25 mouse cellular contexts compared by ENCODE assay signal in the genomic region with DNA sequence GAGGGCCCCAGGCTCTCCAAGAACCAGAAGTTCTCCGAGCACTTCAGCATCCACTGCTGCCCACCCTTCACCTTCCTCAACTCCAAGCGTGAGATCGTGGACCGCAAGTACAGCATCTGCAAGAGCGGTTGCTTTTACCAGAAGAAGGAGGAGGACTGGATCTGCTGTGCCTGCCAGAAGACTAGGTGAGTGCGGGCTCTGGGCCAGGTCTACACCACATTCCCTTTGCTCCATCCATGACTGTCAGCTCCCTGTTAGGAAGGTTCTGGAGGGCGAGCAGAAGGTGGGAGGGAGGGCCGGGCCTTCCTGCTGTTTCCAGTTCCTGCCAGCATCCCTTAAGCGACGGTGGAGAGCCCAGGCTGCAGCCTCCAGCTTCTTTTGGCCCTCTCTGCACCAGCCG. TPM values are rescaled to one million over a fixed set of nuclear protein-coding genes. Genes with fewer than 3 reads are reported as not detected.
DNase-seq lines count a peak whose midpoint lies in the region; TF ChIP-seq lines count a peak whose summit lies in the region.
"Had no signal": no experiment of that assay in that cellular context is flagged by ENCODE, and none has a peak within 500 bp of the region (broad histone marks: within the 10 kb centered on the region; RNA-seq: fewer than 3 reads in every experiment).

No protein-coding gene starts in this region.

- H3K4me3 ChIP-seq in ES-Bruce4 (ENCODE audit: low read depth, low read length): peak overlapping the region; percentile 40
- H3K4me3 ChIP-seq: gastrocnemius, adult 2 months; hindbrain, embryonic 12.5 days; hindbrain, embryonic 15.5 days had no signal

- no peaks in the 10 kb centered on the region for H3K36me3 ChIP-seq in ES-Bruce4 (ENCODE audit: control insufficient read depth, insufficient read depth, low read length, poor library complexity, severe bottlenecking)
- H3K36me3 ChIP-seq: G1E; hindbrain, embryonic 12.5 days; hindbrain, embryonic 15.5 days had no signal

- TF ChIP-seq CTCF in ES-Bruce4 (IDR thresholded peaks at IDR 0.05; ENCODE audit: low read depth, low read length): no peak

- no peaks in the 10 kb centered on the region for H3K9me3 ChIP-seq in ES-Bruce4 (replicated peaks; ENCODE audit: control insufficient read depth, insufficient read depth, low read length, poor library complexity, severe bottlenecking)
- H3K9me3 ChIP-seq: hindbrain, embryonic 15.5 days had no signal

- no peak for TF ChIP-seq POLR2A in ES-Bruce4 (IDR thresholded peaks at IDR 0.05; ENCODE audit: insufficient read depth, low read length)

- intact Hi-C loops in left cerebral cortex, postnatal 4 days (cut with DNase I): no loop called here

- H3K9ac ChIP-seq in ES-Bruce4 (ENCODE audit: low read depth, poor library complexity, severe bottlenecking): peak overlapping the region; percentile 9
- H3K9ac ChIP-seq: forebrain, postnatal 0 days; hindbrain, embryonic 12.5 days; hindbrain, embryonic 15.5 days had no signal

- DNase-seq in cerebellum, postnatal 14 days: peak; percentile 55 to 59
- no peak for DNase-seq in cerebellum, adult 9-10 months
- DNase-seq in left cerebral cortex, postnatal 4 days: peak; percentile 22
- DNase-seq in left cerebral cortex, adult 9 months (ENCODE audit: low spot score in 2 of 2): no peak
- DNase-seq in lung, postnatal 4 days: no peak
- DNase-seq in urinary bladder, adult 18-20 months (ENCODE audit: low spot score in 2 of 2): no peak
- DNase-seq: adrenal gland, adult 2 months; B cell, adult 2 months; forebrain, postnatal 0 days; gastrocnemius, adult 2 months; gastrocnemius, postnatal 14 days; heart, adult 11 months had no signal

- H3K27me3 ChIP-seq in ES-Bruce4 (ENCODE audit: control insufficient read depth, insufficient read depth, low read length, poor library complexity, severe bottlenecking): no peaks in the 10 kb centered on the region
- H3K27me3 ChIP-seq: hindbrain, embryonic 12.5 days; hindbrain, embryonic 15.5 days had no signal

- H3K4me1 ChIP-seq in ES-Bruce4 (ENCODE audit: control insufficient read depth, insufficient read depth, low read length): no peaks in the 10 kb centered on the region
- H3K4me1 ChIP-seq: hindbrain, embryonic 12.5 days; hindbrain, embryonic 15.5 days had no signal

- H3K27ac ChIP-seq in ES-Bruce4 (ENCODE audit: insufficient read depth, low read length): no peak overlapping the region
- H3K27ac ChIP-seq: gastrocnemius, adult 2 months; hindbrain, embryonic 12.5 days; hindbrain, embryonic 15.5 days had no signal

- TF ChIP-seq EP300 in ES-Bruce4 (IDR thresholded peaks at IDR 0.05; ENCODE audit: insufficient read depth, low read depth, low read length): no peak

RNA-seq across cellular contexts. Expression of gene Mobp, which starts 18.3 kb away (rescaled TPM):
- total RNA-seq in left cerebral cortex, postnatal 4 days (2021): under 1 TPM; 0.16 to 0.20 TPM
- polyA plus RNA-seq in ES-Bruce4 (2011; ENCODE audit: insufficient read depth, insufficient read length, low read depth, missing spikeins): 7.3 and 10.3 TPM in 2 replicates
- total RNA-seq: adrenal gland, postnatal 14 days; adrenal gland, postnatal 4 days; CH12.LX; forebrain, postnatal 0 days; gastrocnemius, adult 2 months; gastrocnemius, postnatal 4 days; hematopoietic stem cell, adult 5-6 weeks had no signal
- polyA plus RNA-seq: adrenal gland, adult 2 months; G1E; heart, embryonic 11.5 days; heart, embryonic 14.5 days; hindbrain, embryonic 12.5 days; intestine, embryonic 14.5 days; Patski had no signal

RNA-seq across cellular contexts. Expression of gene Rpsa, which starts 40.3 kb away (rescaled TPM):
- total RNA-seq in left cerebral cortex, postnatal 4 days (2021): 1,000 to 10,000 TPM in 1 of 2 experiments, 100 to 1,000 TPM in 1; 996 to 1,006 TPM
- polyA plus RNA-seq in ES-Bruce4 (2011; ENCODE audit: insufficient read depth, insufficient read length, low read depth, missing spikeins): 2,205 and 2,405 TPM in 2 replicates

RNA-seq across cellular contexts. Expression of gene Slc25a38, which starts 57.7 kb away (rescaled TPM):
- 10 to 100 TPM; 24.7 to 27.1 TPM for total RNA-seq in left cerebral cortex, postnatal 4 days (2021)
- polyA plus RNA-seq in ES-Bruce4 (2011; ENCODE audit: insufficient read depth, insufficient read length, low read depth, missing spikeins): 15.3 and 15.7 TPM in 2 replicates

Comparison
In these comparisons a context has a peak if more than half of its experiments do, and no peak if none do; other contexts are left out.
1. DNase-seq: peak in cerebellum, postnatal 14 days (2 of 2) and left cerebral cortex, postnatal 4 days (single experiment); none in cerebellum, adult 9-10 months (single experiment), left cerebral cortex, adult 9 months (0 of 2), lung, postnatal 4 days (0 of 2) and urinary bladder, adult 18-20 months (0 of 2).